Mouse (Mus musculus): ENCODE measurements around the gene BC028528. TPM values are rescaled to one million over a fixed set of nuclear protein-coding genes. Genes with fewer than 3 reads are reported as not detected.

BC028528 gene
- polyA plus RNA-seq, 1 experiment from 2014 or later, result 8.2 TPM

DNA sequence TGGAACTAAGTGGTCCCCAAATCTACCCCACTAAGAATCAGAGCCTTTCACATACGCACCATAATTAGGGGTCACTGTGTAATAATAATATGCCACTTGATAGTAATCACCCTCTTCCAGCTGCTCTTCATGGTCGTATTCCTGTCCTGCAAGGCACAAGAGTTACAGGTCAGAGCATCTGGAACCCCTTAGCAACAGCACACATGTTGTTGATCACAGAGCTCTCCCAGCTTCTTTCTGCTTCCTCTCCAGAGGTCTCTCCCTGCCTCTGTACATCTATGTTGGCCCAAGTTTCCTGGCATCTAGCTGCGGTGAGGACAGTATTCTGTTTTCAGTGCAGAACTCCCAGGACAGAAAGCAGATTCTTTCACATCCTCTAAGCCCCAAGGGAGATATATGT, 2.1 kb downstream of the BC028528 start:
- Histone ChIP-seq H3K4me1 (peaks cover 29% of the 10 kb centered on the region), H3K9me3 (replicated peaks) (no peaks in the 10 kb centered on the region), H3K9ac (no peak overlapping the region), H3K27me3 (replicated peaks) (peaks cover 5% of the 10 kb centered on the region; the same call in 1 of the 2 replicates), H3K4me3 (no peak overlapping the region), H3K27ac (no peak overlapping the region), H3K4me2 (no peak overlapping the region), H3K36me3 (no peaks in the 10 kb centered on the region)
- no peak for ATAC-seq
- 77% methylated on average over 3 of the region's 3 CpGs for WGBS (ENCODE audit: insufficient replicate concordance)

DNA sequence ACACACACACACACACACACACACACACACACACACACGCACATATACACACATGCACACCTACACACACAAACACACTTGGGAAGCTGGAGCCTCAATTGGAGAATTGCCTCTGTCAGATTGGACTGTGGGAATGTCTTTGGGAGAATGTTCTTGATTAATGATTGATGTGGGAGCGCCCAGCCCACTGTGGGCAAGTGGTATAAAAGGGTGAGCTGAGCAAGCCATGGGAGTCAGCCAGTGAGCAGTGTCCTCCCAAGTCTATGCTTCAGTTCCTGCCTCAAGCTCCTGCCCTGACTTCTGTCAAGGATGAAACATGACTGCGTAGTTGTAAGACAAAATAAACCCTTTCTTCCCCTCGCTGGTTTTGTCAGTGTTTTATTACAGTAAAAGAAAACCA, 4.2 kb downstream of the BC028528 start:
- Histone ChIP-seq H3K27ac (no peak overlapping the region), H3K4me3 (no peak overlapping the region), H3K27me3 (replicated peaks) (peaks cover 9% of the 10 kb centered on the region), H3K9ac (no peak overlapping the region), H3K4me2 (no peak overlapping the region), H3K36me3 (no peaks in the 10 kb centered on the region), H3K9me3 (replicated peaks) (no peaks in the 10 kb centered on the region), H3K4me1 (peaks cover 26% of the 10 kb centered on the region)
- no peak for ATAC-seq
- 75% methylated on average over 4 of the region's 4 CpGs for WGBS (ENCODE audit: insufficient replicate concordance)

DNA sequence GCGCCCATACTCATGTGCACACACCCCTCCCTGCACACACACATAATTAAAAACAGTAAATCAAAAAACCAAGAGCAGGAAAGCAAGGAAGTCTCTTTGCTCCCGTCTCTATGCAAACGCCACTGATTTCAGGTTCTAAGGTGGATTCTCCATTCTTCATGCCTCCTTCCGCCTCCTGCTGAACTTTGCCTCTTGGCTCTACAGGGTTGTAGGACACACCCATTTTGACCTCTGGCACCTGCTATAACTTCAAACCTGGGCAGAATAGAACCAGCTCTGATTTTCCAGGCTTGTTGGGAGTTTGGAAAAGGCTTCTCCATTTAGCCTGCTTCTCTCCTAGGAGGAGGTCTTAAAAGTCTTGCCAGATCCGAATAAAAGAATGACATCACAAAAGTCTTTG, 7.4 kb downstream of the BC028528 start:
- Histone ChIP-seq H3K4me3 (no peak overlapping the region), H3K4me2 (no peak overlapping the region), H3K27ac (no peak overlapping the region), H3K9me3 (replicated peaks) (no peaks in the 10 kb centered on the region), H3K27me3 (replicated peaks) (peaks cover 21% of the 10 kb centered on the region), H3K36me3 (no peaks in the 10 kb centered on the region), H3K4me1 (peaks cover 24% of the 10 kb centered on the region), H3K9ac (no peak overlapping the region)
- WGBS (ENCODE audit: insufficient replicate concordance), result 69% methylated on average over 5 of the region's 5 CpGs
- ATAC-seq, result no peak

DNA sequence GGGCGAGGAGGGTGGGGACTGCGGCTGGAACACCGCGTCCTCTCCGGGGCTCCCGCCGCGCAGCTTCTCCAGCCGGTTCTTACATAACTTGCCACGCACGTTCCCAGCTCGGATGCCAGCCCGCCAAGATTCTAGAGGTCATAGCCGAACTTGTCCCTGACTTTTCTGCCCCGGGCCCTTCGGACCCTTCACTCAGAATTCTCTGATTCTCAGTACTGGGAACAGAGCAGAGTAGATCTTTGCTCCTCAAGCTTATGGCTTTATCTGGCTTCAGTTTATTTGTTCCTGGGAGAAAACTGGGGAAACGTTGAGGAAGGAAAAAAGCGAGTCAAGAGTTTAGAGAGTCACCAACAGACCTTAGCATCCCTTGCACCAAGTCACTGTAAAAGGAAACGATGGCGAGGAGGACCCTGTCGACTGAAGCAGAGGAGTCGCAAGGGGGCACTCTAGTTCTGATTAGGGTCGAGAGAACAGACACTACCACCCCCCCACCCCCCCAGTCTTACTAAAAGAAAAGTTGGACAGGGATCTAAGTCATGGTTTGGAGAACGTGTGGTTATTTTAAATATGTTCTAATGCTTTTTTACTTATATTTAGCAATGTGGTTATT, 8.9 kb downstream of the BC028528 start:
- ATAC-seq, result no peak
- H3K36me3 ChIP-seq, result no peaks in the 10 kb centered on the region
- peaks cover 24% of the 10 kb centered on the region for H3K4me1 ChIP-seq
- peak overlapping the region; percentile 55 for H3K9ac ChIP-seq
- H3K4me3 ChIP-seq, result peak overlapping the region; percentile 58
- WGBS (ENCODE audit: insufficient replicate concordance), result 3% methylated on average over 24 of the region's 24 CpGs
- H3K27ac ChIP-seq, result peak overlapping the region; percentile 38; the same call in 1 of the 2 replicates
- peaks cover 21% of the 10 kb centered on the region for H3K27me3 ChIP-seq (replicated peaks)
- H3K4me2 ChIP-seq, result peak overlapping the region; percentile 93
- H3K9me3 ChIP-seq (replicated peaks), result no peaks in the 10 kb centered on the region

DNA sequence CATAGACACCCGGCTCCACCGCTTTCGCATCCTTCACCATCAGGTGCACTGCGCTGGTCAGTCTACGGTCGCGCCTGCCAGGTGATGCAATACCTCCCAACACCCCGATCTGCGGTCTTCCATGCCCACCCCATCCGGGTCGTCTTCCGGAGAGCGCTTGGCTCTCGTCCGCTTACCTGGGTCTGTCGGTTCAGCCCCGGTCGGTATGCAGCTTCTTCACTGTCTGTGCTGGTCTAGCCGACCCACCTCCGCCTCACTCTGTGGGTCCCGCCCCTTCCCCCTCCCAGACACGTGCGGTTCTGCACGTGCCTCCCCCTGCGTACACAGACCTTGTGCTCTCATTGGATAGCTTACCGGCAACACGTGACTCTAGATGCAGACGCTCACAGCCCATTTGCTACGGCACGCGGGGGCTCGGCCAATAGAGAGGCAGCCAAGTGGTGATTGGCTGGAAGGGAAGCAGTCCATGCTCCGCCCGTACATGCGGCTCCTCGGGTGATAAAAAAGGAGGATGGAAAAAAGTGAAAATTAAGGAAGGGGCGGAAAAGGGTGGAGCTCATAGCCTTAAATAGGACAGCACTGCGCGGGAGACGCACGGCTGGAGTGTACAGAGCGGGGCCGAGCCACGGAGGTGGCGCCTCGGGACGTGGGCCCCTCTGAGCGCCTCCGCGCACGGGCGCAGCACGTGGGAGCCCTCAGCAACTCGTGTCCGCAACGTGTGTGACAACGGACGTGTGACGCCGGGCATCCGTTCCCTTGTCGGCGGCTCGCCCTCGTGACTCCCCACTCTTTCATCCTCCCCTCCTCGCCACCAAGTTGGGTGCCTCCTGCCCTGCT, 9.6 kb downstream of the BC028528 start, which contains the start of gene Ciart:
Ciart (minus strand) TSS at position 273 of the 837 bp plus-strand sequence.
- ATAC-seq, result peak; percentile 94
- Histone ChIP-seq H3K9ac (peak within 1 kb of the TSS; percentile 55), H3K9me3 (replicated peaks) (no peaks in the 10 kb centered on the region), H3K4me1 (peaks cover 28% of the 10 kb centered on the region), H3K4me2 (peak within 1 kb of the TSS; percentile 93), H3K27ac (peak within 1 kb of the TSS; percentile 38; the same call in 1 of the 2 replicates), H3K27me3 (replicated peaks) (peaks cover 21% of the 10 kb centered on the region), H3K36me3 (0 out of 2 replicates have a peak, but pooled peaks cover 3% of the 10 kb centered on the region), H3K4me3 (peak within 1 kb of the TSS; percentile 58)
- WGBS (ENCODE audit: insufficient replicate concordance), result 2% methylated on average over 66 of the region's 66 CpGs

DNA sequence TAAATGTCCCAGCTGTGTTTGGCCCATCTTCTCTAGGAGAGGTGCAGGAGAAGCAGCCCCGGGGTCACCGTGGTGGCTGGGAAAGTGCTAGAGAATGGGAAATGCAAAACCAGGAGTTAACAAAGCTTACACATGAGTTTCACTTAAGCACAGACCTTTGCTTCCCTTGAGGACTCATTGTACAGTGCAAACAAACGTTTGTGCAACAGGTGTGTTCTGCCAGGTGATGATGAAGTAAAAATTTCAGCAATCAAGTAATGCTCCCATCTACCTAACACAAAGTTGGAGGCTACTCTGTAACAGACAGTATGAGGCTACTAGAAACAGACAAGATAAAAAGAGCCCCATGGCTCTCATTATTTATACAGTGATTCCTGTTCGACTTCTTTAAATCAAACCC, 12.7 kb downstream of the BC028528 start:
- ATAC-seq, result no peak
- Histone ChIP-seq H3K4me1 (peaks cover 44% of the 10 kb centered on the region), H3K27ac (no peak overlapping the region), H3K9me3 (replicated peaks) (no peaks in the 10 kb centered on the region), H3K9ac (no peak overlapping the region), H3K36me3 (0 out of 2 replicates have a peak, but pooled peaks cover 9% of the 10 kb centered on the region), H3K4me2 (no peak overlapping the region), H3K27me3 (replicated peaks) (peaks cover 16% of the 10 kb centered on the region), H3K4me3 (no peak overlapping the region)
- WGBS (ENCODE audit: insufficient replicate concordance), result 75% methylated on average over 4 of the region's 4 CpGs

DNA sequence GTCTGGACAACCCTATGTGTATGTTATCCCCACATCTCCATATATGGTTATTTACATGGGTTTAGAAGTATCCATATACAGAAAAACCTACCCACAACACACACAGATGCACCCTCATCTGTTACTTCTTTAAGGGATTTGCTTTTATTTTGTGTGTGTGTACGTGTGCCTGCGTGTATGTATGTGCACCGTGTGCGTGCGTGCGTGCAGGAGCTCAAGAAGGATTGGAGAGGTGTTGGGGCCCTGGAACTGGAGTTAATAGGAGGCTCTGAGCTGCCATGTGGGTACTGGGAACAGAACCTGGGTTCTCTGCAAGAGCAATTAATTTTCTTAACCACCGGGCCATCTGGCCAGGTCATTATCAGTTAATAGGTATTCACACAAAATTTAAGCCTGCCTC, 19.8 kb downstream of the BC028528 start:
- peak overlapping the region; percentile 81 for H3K9ac ChIP-seq
- no peaks in the 10 kb centered on the region for H3K27me3 ChIP-seq (replicated peaks)
- 59% methylated on average over 7 of the region's 7 CpGs for WGBS (ENCODE audit: insufficient replicate concordance)
- peaks cover 42% of the 10 kb centered on the region for H3K36me3 ChIP-seq
- H3K9me3 ChIP-seq (replicated peaks), result no peaks in the 10 kb centered on the region
- H3K4me1 ChIP-seq, result peaks cover 47% of the 10 kb centered on the region
- ATAC-seq, result no peak
- H3K4me2 ChIP-seq, result peak overlapping the region; percentile 76
- peak overlapping the region; percentile 69 for H3K4me3 ChIP-seq
- peak overlapping the region; percentile 87 for H3K27ac ChIP-seq

DNA sequence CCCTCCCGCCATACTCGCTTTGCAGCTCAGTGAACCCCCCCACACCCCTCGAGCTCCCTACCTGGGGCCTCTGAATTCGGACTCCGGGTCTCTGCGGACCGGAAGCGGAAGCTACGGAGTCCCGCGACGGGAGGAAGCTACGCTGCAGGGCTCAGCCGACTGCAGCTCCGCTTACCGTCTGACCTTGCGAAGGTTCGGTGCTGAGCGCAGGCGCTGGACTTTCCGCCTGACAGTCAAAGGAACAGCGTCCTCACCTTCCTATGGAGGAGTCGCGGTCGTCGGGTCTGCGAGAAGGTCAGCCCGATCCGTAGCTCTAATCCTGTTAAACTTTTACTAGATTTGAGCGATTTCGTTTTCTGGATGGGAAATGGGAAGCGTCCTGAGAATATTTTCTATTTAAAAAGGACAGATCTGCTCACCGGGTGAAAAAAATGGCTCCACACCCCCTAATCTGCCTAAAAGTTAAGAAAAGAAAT, 20.4 kb downstream of the BC028528 start, which contains the start of gene Mrps21:
Mrps21 (minus strand) TSS at position 128 of the 476 bp plus-strand sequence.
- Histone ChIP-seq H3K4me3 (peak within 1 kb of the TSS; percentile 69), H3K4me1 (peaks cover 47% of the 10 kb centered on the region), H3K9ac (peak within 1 kb of the TSS; percentile 81), H3K27ac (peak within 1 kb of the TSS; percentile 87), H3K4me2 (peak within 1 kb of the TSS; percentile 76), H3K9me3 (replicated peaks) (no peaks in the 10 kb centered on the region), H3K27me3 (replicated peaks) (no peaks in the 10 kb centered on the region), H3K36me3 (peaks cover 48% of the 10 kb centered on the region)
- WGBS (ENCODE audit: insufficient replicate concordance), result 1% methylated on average over 33 of the region's 33 CpGs
- peak; percentile 94 for ATAC-seq

DNA sequence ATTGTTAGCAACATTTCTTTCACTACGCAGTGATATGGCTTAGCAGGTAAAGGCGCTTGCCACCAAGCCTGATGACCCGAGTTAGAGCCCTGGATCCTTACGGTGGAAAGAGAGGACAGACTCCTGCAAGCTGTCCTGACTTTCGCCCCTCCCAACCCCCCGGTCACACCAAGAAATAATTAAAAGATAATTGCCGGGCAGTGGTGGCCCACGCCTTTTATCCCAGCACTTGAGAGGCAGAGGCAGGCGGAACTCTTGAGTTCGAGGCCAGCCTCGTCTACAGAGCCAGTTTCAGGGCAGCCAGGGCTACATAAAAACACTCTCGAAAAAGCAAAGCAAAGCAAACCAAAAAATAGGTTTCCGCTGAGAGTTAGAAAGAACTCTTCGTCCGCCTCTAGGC, 20.8 kb downstream of the BC028528 start:
- Histone ChIP-seq H3K4me1 (peaks cover 47% of the 10 kb centered on the region), H3K27me3 (replicated peaks) (no peaks in the 10 kb centered on the region), H3K9me3 (replicated peaks) (no peaks in the 10 kb centered on the region), H3K9ac (peak overlapping the region; percentile 81), H3K27ac (peak overlapping the region; percentile 87), H3K36me3 (peaks cover 52% of the 10 kb centered on the region), H3K4me2 (peak overlapping the region; percentile 76), H3K4me3 (peak overlapping the region; percentile 69)
- ATAC-seq, result peak; percentile 56
- WGBS (ENCODE audit: insufficient replicate concordance), result 6% methylated on average over 15 of the region's 15 CpGs

DNA sequence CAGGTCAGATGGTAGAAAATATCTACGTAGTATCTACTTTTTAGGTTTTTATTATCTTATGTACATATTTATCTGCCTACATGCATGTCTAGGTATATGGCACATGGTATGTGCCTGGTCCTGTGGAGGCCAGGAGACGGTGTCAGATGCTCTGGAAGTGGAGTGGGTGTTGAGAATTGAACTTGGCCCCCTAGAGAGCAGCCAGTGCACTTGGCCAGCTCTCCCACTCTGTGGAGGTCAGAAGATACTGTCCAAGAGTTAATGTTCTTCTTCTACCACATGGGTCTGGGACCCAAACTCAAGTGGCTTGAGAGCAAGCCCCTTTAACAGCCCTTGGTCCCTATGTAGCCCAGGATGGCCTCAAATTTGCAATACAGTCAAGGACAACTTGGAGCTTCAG, 24.4 kb downstream of the BC028528 start:
- Histone ChIP-seq H3K9me3 (replicated peaks) (no peaks in the 10 kb centered on the region), H3K36me3 (peaks cover 71% of the 10 kb centered on the region), H3K4me2 (no peak overlapping the region), H3K9ac (no peak overlapping the region), H3K4me1 (peaks cover 31% of the 10 kb centered on the region), H3K4me3 (no peak overlapping the region), H3K27ac (no peak overlapping the region), H3K27me3 (replicated peaks) (no peaks in the 10 kb centered on the region)
- 85% methylated on average over 2 of the region's 2 CpGs for WGBS (ENCODE audit: insufficient replicate concordance)
- ATAC-seq, result no peak

DNA sequence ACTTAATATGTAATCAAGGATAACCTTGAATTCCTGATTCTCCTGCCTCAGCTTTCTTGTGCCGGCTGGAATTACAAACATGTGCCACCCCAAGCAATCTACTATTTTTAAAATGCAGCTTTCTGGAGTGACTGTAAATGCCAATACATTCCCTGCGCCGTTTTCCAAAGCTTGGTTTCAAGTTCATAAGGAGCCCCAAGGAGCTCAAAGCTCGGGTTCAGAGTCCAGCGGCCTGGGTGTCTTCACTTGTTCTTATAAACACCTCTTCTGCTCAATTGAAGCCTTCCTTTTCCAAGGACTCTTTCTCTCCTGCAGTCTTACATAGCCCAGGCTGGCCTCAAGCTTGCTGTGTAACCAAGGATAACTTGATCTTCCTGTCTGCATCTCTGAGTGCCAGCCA, 25.7 kb downstream of the BC028528 start:
- Histone ChIP-seq H3K27me3 (replicated peaks) (no peaks in the 10 kb centered on the region), H3K4me1 (peaks cover 26% of the 10 kb centered on the region), H3K9me3 (replicated peaks) (no peaks in the 10 kb centered on the region), H3K4me2 (no peak overlapping the region), H3K9ac (no peak overlapping the region), H3K4me3 (no peak overlapping the region), H3K27ac (no peak overlapping the region), H3K36me3 (peaks cover 77% of the 10 kb centered on the region)
- ATAC-seq, result no peak
- WGBS (ENCODE audit: insufficient replicate concordance), result 82% methylated on average over 5 of the region's 5 CpGs

DNA sequence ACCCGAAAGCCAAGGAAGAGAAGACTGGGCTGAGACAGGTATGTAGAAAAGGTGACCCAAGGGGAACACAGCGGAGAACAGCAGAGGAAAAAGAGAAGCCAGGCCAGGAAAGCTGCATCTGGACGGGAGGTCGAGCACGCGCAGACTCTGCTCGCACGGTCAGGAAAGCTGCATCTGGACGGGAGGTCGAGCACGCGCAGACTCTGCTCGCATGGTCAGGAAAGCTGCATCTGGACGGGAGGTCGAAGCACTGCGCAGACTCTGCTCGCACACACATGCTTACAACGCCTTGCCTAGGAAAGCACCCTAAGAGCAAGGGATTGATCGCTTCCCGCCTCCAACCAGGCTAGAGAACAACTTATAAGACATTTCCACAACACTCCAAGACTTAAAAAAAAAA, 26.2 kb downstream of the BC028528 start:
- Histone ChIP-seq H3K9ac (no peak overlapping the region), H3K36me3 (peaks cover 77% of the 10 kb centered on the region)
- WGBS (ENCODE audit: insufficient replicate concordance), result 92% methylated on average over 20 of the region's 20 CpGs

More for the DNA sequence above, 26.2 kb downstream of the BC028528 start:
- Histone ChIP-seq H3K4me2 (no peak overlapping the region), H3K27me3 (replicated peaks) (no peaks in the 10 kb centered on the region), H3K27ac (no peak overlapping the region), H3K9me3 (replicated peaks) (no peaks in the 10 kb centered on the region), H3K4me3 (no peak overlapping the region), H3K4me1 (peaks cover 23% of the 10 kb centered on the region)
- no peak for ATAC-seq
